Mouse (Mus musculus) layer of hippocampus, adult 2 months (tissue): ENCODE measurements around the gene Tnfsf12. TPM values are rescaled to one million over a fixed set of nuclear protein-coding genes. Genes with fewer than 3 reads are reported as not detected.

ENCODE experiments used
- DNase-seq, 2 experiments: peaks; one replicate each; pipeline ENCODE4 v3.0.0; 2022; ENCODE audit warnings: low spot score in 2 of 2
- H3K27ac ChIP-seq: fragments of 200-600 bp; 2 replicates; pipeline ENCODE4 v1.8.1; 2022
- H3K4me3 ChIP-seq: fragments of 200-600 bp; 2 replicates; pipeline ENCODE4 v1.8.1; 2022; ENCODE audit warnings: mild to moderate bottlenecking
- CTCF ChIP-seq: fragments of 200-600 bp; conservative IDR thresholded peaks from 2 replicates; pipeline ENCODE4 v1.8.1; 2022; ENCODE audit warnings: antibody characterized with exemption, mild to moderate bottlenecking, moderate library complexity
- total RNA-seq, 2 experiments: library from RNA; stranded (reverse); gene quantifications; 2 replicates each; pipeline ENCODE4 v1.2.3; 2021

The Tnfsf12 gene
- total RNA-seq, 2 experiments from 2014 or later: 8.9 to 9.6 TPM

- peak; percentile 94 for TF ChIP-seq CTCF
- H3K4me3 ChIP-seq: peak overlapping the region; percentile 44
Measured at GRCm38 (mm10) chr11:69682840-69683533, 12.7 kb downstream of the Tnfsf12 start.

GRCm38 (mm10) chr11:69682209-69682839, 13.3 kb downstream of the Tnfsf12 start:
- DNase-seq: no peak
- peak overlapping the region; percentile 82 for H3K4me3 ChIP-seq
- peak overlapping the region; percentile 95 for H3K27ac ChIP-seq
- no peak for TF ChIP-seq CTCF

More at GRCm38 (mm10) chr11:69682840-69683533, 12.7 kb downstream of the Tnfsf12 start:
- DNase-seq: peak; percentile 87 to 92
- peak overlapping the region; percentile 95 for H3K27ac ChIP-seq

DNA sequence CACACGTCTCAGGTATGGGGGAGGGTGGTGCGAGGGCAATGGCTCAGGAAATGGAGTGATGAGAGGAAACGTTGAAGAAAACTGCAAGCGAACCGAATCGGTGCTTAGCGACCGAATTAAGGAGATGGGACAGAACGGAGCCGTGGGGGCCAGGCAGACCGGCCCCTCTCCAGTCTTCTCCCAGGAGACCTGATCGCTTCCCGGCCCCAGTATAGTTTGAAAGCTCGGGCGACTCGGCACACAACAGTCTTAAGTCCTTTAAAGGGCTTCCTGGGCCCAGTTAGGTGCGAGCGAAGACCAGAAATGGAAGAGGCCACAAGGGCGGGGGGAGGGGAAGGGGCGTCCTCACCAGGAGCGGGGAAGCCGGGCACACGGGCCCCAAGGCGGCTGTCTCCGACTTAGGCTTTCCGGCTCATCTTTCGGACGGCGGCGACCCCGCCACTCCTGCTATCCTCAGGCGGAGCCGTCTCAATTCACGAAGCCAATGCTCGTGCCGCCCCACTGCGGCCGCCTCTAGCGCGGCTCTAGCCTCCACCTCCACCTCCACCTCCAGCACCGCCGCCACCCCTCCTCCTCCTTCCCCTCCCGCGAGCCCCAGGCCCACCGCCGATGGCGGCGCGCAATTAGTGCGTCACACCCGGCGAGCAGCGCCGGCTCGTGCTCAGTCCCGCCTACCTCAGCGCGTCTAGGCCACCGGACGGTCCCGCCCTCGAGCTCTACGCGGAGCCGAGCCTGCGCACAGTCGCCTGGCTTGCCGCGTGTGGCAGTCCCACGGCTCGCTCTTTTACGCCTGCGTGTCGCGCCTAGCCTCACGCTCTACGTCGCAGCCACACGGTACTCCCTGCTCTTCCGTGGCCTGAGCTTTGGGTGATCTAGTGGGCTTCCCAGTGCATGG, 14.1 kb downstream of the Tnfsf12 start, which contains the start of gene Senp3:
Gene Senp3 (minus strand): TSS at position 771 of the 895 bp plus-strand sequence.
- DNase-seq: peak; percentile 97 to 98
- Histone ChIP-seq H3K27ac (peak within 1 kb of the TSS; percentile 95), H3K4me3 (peak within 1 kb of the TSS; percentile 82)
- no peak for TF ChIP-seq CTCF

DNA sequence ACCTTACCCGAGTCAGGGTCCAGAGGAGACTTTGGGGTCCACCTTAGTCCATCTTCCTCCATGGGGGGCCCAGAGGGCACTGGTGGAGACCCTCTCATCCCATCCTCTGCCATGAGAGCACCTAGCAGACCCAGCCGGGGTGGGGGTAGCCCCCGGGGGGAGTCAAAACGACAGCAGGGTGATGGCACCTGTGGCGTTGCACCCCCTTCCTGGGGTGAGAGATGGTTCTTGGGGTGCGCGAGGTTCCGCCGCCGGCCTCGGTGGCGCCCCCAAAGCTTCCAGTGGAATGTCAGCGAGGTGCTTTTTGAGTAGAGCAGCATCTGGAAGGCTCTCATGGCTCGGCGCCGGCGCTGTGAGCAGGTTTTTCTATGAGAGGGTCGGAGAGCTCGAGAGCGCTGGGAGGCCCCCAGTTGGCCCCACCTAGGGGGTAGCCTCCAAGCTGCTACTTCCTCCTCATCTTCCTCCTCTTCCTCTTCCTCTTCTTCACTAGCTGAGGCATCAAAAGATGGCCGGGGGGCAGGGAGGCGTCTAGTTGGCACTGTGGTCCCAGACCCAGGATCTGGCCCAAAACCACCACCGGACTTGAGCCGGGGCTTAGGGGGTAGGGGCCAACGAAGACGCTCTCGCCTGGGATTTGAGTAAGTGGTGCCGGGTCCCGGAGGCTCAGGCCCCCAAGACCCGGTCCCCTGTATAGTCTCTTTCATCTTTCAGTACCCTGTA, 15.4 kb downstream of the Tnfsf12 start:
- no peak for DNase-seq
- peak overlapping the region; percentile 82; the same call in 1 of the 2 replicates for H3K4me3 ChIP-seq
- no peak overlapping the region for H3K27ac ChIP-seq
- no peak for TF ChIP-seq CTCF

- H3K27ac ChIP-seq: no peak overlapping the region
- no peak for DNase-seq
- no peak overlapping the region for H3K4me3 ChIP-seq
- TF ChIP-seq CTCF: no peak
Measured at GRCm38 (mm10) chr11:69679144-69679543, 16.5 kb downstream of the Tnfsf12 start.

- Histone ChIP-seq H3K27ac (peak within 1 kb of the TSS; percentile 100), H3K4me3 (peak within 1 kb of the TSS; percentile 94)
- DNase-seq: peak; percentile 100
- peak; percentile 33 for TF ChIP-seq CTCF
Measured at GRCm38 (mm10) chr11:69672211-69672706, 23.4 kb downstream of the Tnfsf12 start, which contains the start of gene Eif4a1. Gene Eif4a1 (minus strand): TSS chr11:69672423.

- Histone ChIP-seq H3K27ac (peak overlapping the region; percentile 100), H3K4me3 (peak overlapping the region; percentile 94)
- no peak for DNase-seq
- TF ChIP-seq CTCF: peak; percentile 28; the same call in 1 of the 2 replicates
Measured at GRCm38 (mm10) chr11:69671726-69672124, 23.9 kb downstream of the Tnfsf12 start.

DNA sequence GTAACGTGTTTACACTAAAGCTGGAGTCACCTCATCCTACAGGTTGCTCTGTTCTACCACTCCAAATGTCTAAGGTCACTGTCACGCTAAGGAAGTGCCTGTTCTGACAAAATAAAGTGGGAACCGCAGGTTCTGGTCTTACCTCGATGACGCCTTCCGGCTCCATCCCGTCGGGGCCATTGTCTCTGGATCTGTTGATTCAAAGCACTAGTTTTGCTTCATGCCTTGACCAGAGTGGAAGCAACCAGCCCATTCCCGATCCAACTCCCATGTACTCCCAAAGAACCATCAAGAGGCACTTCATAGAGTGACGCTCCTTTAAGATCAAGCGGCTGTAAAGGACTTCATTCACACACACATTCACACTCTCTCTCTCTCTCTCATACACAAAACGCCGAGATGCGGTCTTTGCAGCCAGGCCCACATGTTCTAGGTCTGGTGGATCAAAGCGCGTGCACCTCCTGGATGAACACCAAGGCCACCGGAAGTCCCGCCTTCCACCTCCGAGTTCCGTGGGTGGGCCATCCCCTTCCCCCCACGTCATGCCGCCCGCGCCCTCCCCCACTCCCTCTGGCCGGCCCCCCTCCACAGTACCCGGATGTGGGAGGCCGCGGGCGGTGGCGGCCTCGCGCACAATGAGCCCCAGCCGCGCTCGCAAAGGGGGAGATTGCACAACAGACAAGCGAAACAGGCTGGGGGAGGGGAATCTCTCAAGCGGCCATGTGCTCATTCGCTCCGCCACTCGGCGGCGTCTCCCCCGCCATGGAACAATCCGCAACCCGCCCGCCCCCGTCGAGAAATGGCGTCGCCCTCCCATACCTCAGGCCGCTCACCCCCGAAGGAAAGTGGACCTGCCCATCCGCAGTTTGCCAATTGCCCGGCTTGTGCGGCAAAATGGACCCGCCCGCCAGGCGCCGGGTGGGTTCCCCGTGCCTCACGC, 24.6 kb downstream of the Tnfsf12 start:
- TF ChIP-seq CTCF: no peak

DNA sequence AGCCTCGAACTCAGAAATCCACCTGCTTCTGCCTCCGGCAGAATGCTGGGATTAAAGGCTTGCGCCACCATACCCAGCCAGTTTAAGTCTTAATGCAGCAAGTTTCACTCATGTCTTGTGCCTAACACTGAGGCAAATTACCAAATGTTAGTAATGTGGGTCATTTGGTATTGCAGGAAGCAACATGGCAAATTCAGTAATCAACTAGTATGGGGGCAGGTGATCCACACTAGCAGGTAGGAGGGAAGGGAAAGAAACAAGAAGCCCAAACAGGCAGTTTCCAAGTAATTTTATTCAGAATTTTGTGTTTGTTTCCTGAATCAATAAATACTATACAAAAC, 29.0 kb downstream of the Tnfsf12 start:
- no peak for TF ChIP-seq CTCF
- Histone ChIP-seq H3K4me3 (no peak overlapping the region), H3K27ac (no peak overlapping the region)
- DNase-seq: no peak

More for the DNA sequence above, 24.6 kb downstream of the Tnfsf12 start:
- peak overlapping the region; percentile 100 for H3K27ac ChIP-seq
- DNase-seq: peak; percentile 94 to 96
- peak overlapping the region; percentile 94 for H3K4me3 ChIP-seq

DNA sequence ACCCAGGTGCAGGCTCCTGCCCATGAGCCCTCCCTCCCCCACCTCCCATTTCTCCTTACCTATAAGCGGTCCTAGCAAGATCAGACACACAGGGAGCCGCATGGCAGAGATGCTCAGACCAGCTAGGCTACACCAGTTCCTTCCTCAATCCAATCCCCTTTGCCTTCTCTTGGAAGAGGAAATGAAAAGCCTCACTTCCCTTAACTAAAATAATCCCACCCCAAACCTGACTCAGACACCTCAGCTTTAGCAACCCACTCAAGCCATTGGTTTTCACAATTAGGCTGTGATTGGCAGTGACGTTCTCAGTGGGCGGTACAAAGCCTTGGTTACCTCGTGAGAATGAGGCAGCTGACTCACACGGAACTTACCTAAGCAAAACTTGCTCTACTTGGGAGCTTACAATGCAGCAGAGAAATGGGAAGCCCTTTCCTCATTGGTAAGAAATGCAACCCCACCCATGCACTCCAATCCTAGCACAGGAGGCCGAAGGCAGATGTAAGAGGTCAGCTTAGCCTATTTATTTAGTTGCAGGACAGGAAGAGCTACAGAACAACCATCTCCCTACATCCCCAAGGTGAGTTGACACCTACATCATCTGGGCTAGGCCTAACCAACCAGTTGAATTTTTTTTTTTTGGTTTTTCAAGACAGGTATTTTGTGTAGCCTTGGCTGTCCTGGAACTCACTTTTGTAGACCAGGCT, 29.5 kb downstream of the Tnfsf12 start, which contains the start of gene Cd68:
Gene Cd68 (minus strand): TSS at position 193 of the 704 bp plus-strand sequence.
- Histone ChIP-seq H3K27ac (peak within 1 kb of the TSS; percentile 65; the same call in 1 of the 2 replicates), H3K4me3 (peak within 1 kb of the TSS; percentile 17)
- DNase-seq: peak; percentile 68 to 84
- TF ChIP-seq CTCF: no peak
